Mouse (Mus musculus) retina, postnatal 1 day (tissue): ENCODE results near the gene Chuk.
"Not testable (repeated sequence)": the region's sequence is repeated elsewhere in the genome, so short reads cannot be mapped to it uniquely, and the experiment has no call there.

ENCODE experiments used
- DNase-seq: peaks from one replicate; pipeline ENCODE4 v3.0.0-alpha.2; 2012

The Chuk gene

DNA sequence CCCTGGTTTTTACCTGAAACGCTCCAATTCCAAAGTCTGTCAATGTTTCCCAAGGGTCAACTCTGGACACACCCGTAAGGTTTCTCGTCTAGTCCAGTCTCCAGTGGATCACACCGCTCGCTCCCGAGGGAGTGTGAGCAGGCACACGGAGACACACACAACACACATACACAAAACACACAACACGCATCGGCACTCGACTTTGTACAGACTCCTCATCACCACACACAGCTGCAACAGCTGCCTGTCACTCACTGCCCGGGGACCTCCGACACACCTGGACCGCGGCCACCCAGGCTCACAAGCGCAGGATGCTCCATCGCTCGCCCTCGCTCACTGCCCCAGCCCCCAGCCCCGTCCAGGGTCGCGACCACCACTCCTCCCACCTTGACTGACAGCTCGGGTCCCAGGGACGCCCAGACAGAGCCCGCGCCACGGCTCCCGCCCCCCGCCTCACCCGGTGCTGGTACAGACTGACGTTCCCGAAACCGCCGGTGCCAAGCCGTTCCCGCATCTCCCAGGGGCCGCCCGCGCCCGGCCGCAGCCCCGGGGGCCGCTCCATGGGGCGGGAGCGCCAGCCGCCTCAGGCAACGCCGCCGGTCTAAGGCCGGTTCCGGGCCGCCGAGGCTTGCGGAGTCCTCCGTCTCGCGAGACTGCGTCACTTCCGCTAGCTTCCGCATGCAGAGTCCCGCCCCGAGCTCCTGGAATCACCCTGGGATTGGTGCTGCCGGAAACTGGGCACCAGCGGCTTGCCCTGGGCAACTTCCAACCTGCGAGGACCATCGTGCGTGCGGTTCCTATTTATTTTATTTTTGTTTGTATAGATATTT is at the start of gene Chuk:
Gene Chuk, minus strand, starts transcription at position 650 of the 830 bp plus-strand sequence.
- DNase-seq = peak; percentile 97

DNA sequence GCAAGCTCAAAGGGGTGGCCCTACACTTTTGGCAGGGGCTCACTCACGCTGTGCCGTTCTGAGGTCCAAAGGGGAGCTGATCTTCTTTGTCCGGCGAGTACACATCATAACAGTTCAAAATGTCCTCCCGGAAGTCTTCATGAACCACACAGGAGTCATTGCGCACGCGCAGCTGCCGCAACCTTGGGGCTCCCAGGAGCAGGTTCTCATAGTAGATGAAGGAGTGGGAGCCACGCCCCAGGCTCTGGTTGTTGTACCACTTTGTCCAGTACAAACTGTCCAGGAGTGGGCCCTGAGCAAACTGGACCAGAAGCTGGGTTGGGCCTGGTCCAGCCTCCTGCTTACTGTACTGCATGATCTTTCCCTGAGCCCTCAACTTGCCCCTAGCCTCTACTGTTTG is 49.7 kb upstream of the Chuk start:
- DNase-seq = no peak

DNA sequence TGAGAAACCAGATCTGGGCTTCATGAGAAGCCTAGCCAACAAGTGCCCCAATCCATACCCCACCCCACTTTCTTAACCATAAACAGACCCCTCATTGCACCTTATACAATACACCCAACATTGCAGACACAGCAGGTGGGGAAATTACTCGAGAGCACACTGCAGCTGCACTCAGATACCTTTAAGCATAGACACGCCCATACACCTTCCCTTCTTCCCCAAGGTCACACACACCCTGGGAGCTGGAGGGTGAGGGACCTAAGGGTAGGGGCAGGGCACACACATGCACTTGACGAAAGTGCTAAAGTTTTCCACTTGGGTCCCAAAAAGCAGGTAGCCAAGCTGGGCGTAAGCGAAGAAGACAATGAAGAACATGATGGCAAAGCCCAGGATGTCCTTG is 46.5 kb upstream of the Chuk start:
- DNase-seq = no peak

DNA sequence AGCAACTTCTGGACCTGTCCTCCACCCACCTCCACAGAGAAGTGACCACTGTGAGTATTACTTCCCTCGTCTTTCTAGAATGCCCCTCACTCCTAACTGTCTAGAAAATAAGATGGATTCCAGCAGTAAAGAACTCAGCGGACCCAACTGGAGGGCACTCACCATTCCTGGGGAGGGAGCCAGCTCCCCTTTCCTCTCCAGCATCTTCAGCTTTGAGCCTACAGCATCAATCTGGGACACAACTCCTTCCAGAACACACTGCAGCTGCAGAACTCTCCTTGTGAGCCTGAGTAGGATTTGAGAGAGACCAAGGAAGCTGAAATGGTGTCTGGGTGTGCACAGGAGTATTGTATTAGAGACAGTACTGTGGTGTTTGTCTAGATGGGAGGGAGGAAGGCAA is 41.7 kb upstream of the Chuk start:
- DNase-seq = no peak

DNA sequence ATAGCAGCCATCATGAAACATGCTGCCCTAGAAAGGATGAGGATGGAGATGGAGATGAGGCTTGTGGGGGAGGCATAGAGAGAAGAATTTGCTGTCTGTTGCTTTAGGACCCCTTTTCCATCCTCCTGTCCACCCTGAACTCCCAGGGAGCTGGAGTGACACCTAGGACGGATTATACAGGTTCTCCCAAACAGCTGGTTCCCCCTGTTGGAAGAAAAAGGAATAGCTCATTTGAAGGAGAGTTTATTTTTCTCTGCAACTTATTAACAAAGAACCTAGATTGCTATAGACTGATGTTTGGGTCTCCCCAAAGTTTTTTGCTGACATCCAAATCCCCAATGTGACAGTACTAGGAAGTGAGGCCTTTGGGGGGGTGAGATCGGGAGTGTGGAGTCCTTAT is 41.1 kb upstream of the Chuk start:
- DNase-seq = peak; percentile 24

DNA sequence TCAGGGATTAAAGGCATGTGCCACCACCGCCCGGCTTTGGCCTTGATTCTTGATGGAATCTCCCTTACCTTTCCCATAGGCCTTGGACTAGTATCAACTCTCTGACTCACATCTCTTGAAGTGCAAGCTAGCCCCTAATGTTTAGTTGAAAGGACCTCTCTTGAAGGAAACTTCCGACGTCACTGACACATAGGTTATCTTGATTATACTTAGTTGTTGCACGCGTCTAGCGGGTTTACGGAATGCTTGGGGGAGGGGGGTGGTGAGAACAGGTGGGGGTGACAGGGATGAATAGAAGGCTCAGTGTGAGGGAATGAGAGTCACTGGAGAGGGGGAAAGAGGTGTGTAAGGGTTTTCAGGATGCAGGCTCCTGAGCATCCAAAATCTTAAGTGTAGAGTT is 39.7 kb upstream of the Chuk start:
- no peak for DNase-seq

DNA sequence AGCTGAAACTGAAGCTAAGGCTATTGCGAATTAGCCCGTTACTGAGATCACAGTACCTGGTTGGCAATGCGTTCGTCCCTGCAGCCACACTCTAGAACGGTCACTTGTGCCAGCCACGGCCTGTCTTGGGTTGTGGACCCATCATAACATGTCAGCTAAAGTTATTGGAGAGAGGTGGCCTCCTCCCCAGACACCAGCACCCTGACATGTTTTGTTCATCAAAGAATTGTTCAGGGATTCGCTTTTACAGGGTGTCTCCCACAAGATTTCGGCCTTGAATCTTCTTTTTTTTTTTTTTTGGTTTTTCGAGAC is 39.2 kb upstream of the Chuk start:
- no peak for DNase-seq

DNA sequence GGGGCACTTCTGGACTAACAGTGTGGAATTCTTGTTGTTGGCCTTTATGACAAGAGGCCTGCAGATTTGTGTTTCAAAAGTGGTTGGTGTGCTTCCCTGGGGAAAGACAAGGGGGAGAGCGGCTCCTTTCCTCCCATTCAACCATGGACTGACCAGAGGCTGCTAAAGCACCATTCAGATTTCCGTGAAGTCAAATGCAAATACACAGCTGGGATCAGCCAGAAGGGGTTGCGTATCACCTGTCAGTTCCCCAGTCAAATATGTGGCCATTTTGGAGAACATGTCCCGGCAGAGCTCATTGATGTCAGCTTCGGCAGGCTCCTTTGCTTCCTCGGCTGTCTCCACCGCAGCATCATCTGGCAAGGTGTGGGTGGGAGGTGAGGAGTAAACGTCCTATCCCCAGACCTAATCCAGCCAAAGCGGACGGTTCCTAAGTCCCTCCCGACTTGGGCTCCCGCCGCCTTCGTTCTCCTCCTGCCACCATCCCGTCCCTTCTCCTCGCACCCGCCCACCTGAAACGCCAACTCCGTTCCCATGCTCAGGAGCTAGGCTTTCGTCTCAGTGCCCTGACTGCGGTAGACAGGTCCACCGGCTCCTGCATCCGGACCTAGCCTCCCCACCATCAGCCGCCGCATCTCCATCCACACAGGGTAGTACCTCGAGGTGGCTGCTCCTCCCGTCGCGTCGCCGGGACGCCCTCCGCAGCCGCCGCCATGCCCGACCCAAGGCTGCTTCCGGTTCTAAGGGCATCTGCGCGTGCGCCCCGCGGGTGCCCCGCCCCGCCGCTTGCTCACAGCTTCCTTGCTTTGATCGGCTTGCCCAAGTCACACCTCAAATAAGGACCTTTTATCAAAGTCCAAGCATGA is 38.7 kb upstream of the Chuk start, which contains the start of gene Bloc1s2:
Gene Bloc1s2, minus strand, starts transcription at position 745 of the 866 bp plus-strand sequence.
- DNase-seq = peak; percentile 89

DNA sequence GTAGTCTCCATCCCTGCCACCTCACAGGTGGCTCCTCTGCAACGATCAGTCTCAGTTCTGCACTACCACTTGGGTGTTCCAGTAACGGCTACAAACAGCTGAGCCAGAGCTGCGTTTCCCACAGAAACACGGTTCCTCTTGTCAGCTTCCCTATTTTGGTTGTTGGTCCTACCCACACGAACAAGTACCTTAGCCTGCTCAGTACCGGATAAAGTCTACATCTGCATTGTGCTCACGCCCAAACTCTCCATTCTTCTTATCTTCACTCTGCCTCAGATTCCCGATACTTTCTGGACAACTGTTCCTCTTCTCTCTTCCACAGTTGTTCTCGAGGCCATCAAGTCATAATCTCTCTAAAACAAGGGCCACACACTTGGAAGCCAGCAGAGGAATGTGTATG is 37.1 kb upstream of the Chuk start:
- no peak for DNase-seq

DNA sequence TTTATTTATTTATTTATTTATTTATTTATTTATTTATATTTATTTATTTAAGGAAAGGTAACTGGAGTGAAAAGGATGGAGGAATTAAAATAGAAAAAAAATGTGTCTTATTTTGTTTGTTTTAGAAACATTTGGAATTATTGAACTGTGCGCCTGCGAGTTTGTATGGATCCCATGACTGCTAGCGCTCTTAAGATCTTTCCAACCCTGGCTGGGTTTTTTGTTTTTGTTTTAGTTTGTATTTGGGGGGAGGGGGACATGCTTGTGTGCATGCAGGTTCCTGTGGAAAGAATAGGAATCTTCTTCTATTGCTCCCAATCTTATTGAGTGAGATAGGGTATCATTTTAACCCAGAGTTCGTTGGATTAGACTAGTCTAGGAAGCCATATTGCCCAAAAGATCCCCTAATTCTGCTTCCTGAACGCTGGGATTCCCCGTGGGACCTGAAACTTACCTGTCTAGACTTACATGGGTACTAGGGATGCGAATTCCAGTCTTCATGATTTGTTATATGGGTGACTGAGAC is 28.7 kb upstream of the Chuk start:
- no peak for DNase-seq

DNA sequence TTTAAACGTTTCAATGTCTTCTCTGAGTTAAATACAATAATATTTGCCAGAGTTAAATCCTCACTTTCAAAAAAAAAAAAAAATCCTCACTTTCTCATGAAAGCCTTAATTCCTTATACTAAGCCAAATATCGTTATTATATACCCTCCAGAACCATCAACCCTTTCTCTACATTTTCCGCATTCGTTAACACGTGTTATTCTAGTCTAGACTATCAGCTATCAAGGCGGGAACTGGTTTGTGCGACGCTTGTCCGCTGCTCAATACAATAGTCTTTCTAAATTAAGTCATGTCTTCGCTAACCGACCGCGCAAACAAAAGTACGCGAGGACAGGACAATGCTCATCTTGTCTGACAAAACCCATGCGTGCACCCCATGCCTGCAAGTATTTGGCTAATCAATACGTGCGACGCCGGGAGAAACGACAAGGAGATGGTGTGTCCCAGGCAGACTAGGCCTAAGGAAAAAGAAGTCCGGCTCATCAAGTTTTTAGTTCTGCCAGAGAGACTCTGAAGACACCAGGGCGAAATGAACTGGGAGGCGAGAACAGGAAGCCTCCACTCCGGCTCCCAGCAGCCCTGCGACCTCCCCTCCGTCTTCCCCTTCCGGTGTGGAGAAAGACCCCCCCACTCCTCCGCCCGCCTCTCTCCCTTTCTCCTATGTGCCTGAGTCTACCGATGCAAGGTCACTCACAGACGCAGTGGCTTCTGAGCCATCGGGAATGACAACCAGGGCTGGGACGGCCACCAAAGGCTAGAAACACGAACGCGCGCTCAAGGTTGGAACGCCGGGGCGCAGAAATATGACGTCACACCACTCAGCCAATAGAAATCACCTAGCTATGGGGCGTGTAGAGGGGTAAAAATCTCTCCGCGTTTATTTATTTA is 28.0 kb upstream of the Chuk start, which contains the start of gene Cwf19l1:
Gene Cwf19l1, minus strand, starts transcription at position 805 of the 888 bp plus-strand sequence.
- peak; percentile 95 for DNase-seq

DNA sequence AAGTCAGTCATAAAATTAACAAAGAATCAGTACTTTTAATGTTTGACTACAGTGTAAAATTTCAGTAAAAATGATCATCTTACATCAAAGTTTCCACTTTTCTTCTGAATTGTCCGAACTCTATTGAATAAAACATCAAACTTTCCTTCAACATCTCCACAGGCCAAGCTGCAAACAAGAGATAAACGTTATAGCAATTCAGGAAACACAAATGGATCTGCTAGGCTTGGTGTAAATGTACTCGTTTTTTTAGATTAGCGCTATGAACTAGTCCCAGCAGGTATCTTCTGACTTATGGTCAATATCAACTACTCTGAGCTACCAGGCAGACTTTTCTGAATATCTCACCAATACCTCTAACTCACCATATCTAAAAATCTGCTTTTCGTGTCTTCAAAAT is 25.6 kb upstream of the Chuk start:
- no peak for DNase-seq

DNA sequence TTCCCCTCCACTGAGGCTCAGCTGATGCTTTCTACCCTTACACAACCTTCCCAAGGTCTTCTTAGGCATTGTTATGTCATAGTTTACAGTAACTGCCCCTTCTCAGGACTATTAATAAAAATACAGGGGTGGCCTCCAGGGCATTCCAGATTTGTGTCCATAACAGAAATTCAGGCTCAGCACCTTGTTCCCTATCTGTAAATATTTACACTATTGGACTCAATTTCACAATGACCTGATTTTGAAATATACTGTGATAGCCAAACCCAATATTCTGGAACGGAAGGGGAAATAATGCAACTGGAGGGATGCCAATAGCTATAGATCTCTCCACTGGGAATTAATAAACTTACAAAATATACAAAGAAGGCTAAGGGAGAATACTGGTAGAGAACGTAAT is 21.3 kb upstream of the Chuk start:
- DNase-seq = no peak

DNA sequence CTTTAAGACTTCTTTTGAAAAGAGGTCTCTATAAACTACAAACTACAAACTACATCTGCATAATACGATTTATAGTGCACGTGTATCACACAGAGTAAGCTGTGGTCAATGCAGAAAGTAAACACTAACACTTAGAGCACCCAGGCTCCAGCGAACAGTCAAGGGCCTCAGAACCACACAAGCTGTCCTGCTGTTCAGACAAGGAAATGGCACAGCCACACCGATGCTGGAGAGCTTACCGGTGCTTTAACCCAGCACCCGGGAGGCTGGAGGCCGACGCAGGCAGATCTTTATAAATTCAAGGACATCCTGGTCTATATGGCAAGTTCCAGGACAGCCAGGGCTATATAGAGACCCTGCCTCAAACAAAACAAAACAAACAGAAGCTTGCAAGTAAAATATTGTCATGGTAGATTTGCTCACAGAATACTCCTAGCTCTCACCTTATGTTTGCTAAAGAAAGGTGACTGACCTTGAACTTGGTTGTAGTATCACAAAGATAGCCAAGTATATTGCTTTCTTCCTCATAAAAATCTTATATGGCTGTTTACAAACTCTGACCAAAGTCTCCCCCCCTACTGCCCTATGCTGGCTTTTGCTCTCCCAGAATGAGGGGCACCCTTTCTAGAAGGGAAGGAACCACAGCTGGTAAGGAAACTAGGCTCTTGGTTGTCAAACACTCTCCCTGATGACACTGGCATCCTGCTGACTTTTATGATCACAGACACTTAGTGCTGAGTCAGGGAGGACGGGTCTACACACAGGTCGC is 20.6 kb upstream of the Chuk start:
- DNase-seq = no peak

DNA sequence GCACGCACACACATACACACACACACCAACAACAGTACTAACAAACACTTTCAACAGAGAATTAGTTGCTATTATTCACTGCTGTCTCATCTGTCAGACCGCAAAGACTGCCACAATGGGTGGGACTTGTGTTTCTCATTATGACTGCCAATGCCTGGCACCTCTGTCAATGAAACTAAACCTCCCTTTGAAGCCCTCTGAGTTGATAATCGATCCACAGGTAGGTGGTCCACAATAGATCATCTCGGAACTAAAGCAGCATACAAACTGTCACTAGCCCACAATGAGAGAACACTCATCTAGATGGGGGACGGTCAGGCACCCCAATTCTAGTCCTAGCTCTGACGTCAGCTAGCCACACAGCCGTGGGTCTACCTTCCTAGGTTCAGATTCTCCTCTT is 13.9 kb upstream of the Chuk start:
- DNase-seq = no peak

DNA sequence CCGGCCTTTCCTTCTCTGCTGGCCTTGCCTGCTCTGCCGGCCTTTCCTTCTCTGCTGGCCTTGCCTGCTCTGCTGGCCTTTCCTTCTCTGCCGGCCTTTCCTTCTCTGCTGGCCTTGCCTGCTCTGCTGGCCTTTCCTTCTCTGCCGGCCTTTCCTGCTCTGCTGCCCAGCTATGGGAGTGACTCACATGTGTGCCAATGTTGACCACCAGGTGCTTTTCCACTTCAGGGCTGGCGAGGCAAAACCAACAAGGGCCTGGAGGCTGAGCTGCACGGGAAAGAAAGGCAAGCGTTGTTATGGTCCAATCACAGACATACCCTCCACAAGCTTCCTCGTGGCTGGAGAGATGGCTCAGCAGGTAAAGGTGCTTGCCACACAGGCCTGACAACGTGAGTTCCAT is 13.4 kb upstream of the Chuk start:
- DNase-seq = not testable (repeated sequence)

DNA sequence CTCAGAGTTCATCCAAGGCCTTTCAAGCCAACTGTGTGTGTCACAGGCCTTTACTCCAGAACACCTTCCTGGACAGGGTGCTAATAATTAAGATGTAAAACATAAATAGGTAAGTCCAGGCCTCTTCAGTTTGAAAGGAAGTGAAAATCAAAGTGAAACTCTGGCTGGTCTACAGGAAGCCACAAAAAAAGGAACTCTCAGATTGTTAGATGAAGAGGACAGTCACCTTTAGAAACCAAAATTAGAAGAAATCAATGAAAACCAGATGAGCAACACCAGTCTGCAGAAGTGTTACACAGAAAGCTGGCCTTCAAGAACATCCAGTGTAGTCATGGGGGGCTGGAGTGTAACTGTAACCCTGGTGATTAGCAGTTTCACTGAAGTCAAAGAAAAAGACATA is 10.5 kb upstream of the Chuk start:
- DNase-seq = no peak

DNA sequence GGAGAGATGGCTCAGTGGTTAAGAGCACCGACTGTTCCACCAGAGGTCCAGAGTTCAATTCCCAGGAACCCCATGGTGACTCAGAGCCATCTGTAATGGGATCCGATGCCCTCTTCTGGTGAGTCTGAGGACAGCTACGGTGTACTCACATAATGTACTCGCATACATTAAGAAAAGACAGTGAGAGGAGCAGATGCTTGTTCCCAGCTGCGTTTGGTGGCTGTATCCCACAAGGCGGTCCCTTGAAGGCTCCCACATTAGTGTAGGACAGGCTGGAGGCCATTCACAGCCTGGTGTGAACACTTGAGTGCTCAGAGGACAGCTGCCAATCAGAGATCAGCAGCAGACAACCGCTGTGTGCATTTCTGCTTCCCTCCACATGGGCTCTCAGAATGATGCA is 4.4 kb upstream of the Chuk start:
- peak; percentile 64 for DNase-seq

DNA sequence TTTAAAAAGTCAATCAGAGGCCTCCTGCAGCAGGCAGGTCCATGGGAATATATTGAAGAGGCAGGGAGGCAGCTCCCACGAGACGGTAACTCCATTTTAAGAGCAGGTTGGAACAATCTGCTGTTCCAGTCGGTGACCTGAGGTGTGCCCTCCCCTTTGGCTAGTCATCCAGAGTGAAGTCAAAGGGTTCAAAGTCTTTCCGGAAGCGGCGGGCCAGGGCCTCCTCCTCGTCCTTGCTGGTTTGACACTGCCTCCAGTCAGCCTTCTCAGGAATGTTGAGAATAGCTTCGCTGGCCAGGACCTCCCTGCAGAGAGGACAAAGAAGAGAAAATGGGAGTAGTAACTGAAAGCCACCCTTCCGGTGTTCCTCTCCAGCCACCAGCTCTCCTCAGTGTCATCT is 3.1 kb upstream of the Chuk start:
- no peak for DNase-seq

DNA sequence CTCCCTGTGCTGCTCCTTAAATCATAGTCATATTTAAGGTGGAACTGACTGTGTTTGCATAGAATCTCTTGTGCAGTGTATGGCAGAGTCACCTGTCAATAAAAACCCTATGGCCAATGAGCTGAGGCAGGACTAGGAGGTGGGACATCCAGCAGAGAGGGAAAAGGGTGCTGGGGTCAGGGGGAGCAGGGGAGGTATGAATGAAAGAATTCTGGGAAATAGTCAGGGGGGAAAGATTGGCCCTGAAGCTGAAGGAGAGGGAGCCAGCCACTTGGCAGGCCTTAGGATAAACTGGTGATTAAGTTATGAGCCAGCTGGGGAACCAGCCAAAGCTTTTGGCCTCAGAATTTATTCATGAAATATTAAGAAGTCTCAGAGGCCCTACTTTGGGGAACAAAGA is 1.7 kb upstream of the Chuk start:
- DNase-seq = peak; percentile 9

DNA sequence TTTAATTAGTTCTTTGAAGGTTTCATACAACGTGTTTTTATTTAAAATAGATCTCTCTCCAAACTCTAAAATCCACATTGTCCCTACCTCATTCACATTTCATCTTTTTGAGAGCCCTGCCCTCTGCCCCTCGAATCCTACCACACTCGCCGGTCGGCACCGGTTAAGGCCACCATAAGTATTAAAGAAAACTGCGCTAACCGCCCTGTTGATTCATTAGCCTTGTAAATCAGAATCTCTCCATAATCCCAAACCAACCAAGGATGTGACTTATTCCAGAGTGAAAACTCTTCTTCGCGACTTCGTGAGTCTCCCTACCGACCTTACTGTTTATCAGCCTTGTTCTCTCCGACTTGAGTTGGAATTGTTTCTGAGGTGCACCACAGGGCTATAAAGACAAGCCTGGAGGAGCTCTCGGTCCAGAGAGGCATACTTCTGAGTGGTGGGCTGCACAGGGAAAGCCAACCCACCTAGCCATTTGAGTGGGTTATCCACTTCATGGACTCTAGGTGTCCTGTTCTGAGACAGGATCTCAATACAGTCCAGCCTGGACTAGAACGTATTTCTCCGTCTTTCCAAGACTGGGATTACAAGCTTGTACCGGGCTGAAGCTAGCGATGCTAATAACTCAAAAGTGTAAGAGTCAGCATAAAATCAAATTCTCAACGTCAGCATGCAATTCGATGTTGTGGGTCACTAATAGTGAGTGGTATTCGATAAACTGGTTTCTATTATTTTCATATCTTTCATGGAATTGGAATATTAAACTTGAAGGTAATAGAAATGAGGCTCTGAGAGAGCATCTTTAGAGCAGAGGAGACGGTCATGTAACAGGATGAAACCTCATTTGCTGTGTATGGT is 611 bp upstream of the Chuk start:
- DNase-seq = no peak
